Mouse (Mus musculus): ENCODE results near the gene Gm49325. TPM values are rescaled to one million over a fixed set of nuclear protein-coding genes. Genes with fewer than 3 reads are reported as not detected.
A peak's percentile ranks its signal among the peaks of the same experiment; 100 is the strongest.

Gm49325 gene
- polyA plus RNA-seq, 1 experiment from 2014 or later: not detected

GRCm38 (mm10) chr10:77603021-77603420 is 3.0 kb upstream of the Gm49325 start:
- no peaks in the 10 kb centered on the region for H3K27me3 ChIP-seq (ENCODE audit: control insufficient read depth, insufficient read depth, low read length)

GRCm38 (mm10) chr10:77604111-77604510 is 1.9 kb upstream of the Gm49325 start:
- Histone ChIP-seq H3K36me3 (ENCODE audit: control insufficient read depth, insufficient read depth, low read length) (no peaks in the 10 kb centered on the region; the same call in 1 of the 2 replicates), H3K4me1 (replicated peaks; ENCODE audit: control insufficient read depth, insufficient read depth, low read length) (peaks cover 3% of the 10 kb centered on the region; the same call in 1 of the 2 replicates), H3K27me3 (ENCODE audit: control insufficient read depth, insufficient read depth, low read length) (no peaks in the 10 kb centered on the region), H3K9ac (ENCODE audit: low read length) (no peak overlapping the region), H3K27ac (ENCODE audit: low read depth, low read length) (no peak overlapping the region), H3K9me3 (ENCODE audit: control insufficient read depth, low read length) (no peaks in the 10 kb centered on the region; the same call in 1 of the 2 replicates), H3K4me3 (ENCODE audit: low read depth, low read length) (no peak overlapping the region), H3K4me2 (ENCODE audit: low read depth, low read length, severe bottlenecking) (no peak overlapping the region)
- WGBS: 90% methylated on average over 6 of the region's 6 CpGs
- DNase-seq (ENCODE audit: low spot score) (no peak), ATAC-seq (replicated peaks; ENCODE audit: low FRiP score) (no peak)

More at GRCm38 (mm10) chr10:77603021-77603420, 3.0 kb upstream of the Gm49325 start:
- ATAC-seq (replicated peaks; ENCODE audit: low FRiP score): no peak
- 55% methylated on average over 4 of the region's 4 CpGs for WGBS
- no peak overlapping the region for H3K9ac ChIP-seq (ENCODE audit: low read length)
- peaks cover 3% of the 10 kb centered on the region; the same call in 1 of the 2 replicates for H3K4me1 ChIP-seq (replicated peaks; ENCODE audit: control insufficient read depth, insufficient read depth, low read length)
- no peak overlapping the region for H3K4me3 ChIP-seq (ENCODE audit: low read depth, low read length)
- no peak overlapping the region for H3K4me2 ChIP-seq (ENCODE audit: low read depth, low read length, severe bottlenecking)
- H3K9me3 ChIP-seq (ENCODE audit: control insufficient read depth, low read length): no peaks in the 10 kb centered on the region; the same call in 1 of the 2 replicates
- no peak for DNase-seq (ENCODE audit: low spot score)
- H3K36me3 ChIP-seq (ENCODE audit: control insufficient read depth, insufficient read depth, low read length): no peaks in the 10 kb centered on the region; the same call in 1 of the 2 replicates
- H3K27ac ChIP-seq (ENCODE audit: low read depth, low read length): no peak overlapping the region

- ATAC-seq (replicated peaks; ENCODE audit: low FRiP score): no peak
- no peak overlapping the region for H3K4me3 ChIP-seq (ENCODE audit: low read depth, low read length)
Measured at GRCm38 (mm10) chr10:77604958-77605357, 1.0 kb upstream of the Gm49325 start.

GRCm38 (mm10) chr10:77605368-77605767 is 629 bp upstream of the Gm49325 start:
- WGBS: 54% methylated on average over 1 of the region's 1 CpGs
- DNase-seq (ENCODE audit: low spot score): peak; percentile 55
- Histone ChIP-seq H3K27me3 (ENCODE audit: control insufficient read depth, insufficient read depth, low read length) (no peaks in the 10 kb centered on the region), H3K9ac (ENCODE audit: low read length) (peak overlapping the region; percentile 82), H3K36me3 (ENCODE audit: control insufficient read depth, insufficient read depth, low read length) (no peaks in the 10 kb centered on the region; the same call in 1 of the 2 replicates), H3K4me1 (replicated peaks; ENCODE audit: control insufficient read depth, insufficient read depth, low read length) (peaks cover 3% of the 10 kb centered on the region; the same call in 1 of the 2 replicates), H3K27ac (ENCODE audit: low read depth, low read length) (peak overlapping the region; percentile 92), H3K4me2 (ENCODE audit: low read depth, low read length, severe bottlenecking) (peak overlapping the region; percentile 81; the same call in 1 of the 2 replicates), H3K9me3 (ENCODE audit: control insufficient read depth, low read length) (no peaks in the 10 kb centered on the region; the same call in 1 of the 2 replicates), H3K4me3 (ENCODE audit: low read depth, low read length) (peak overlapping the region; percentile 78)
- ATAC-seq (replicated peaks; ENCODE audit: low FRiP score): peak; percentile 32; the same call in 1 of the 2 replicates

More at GRCm38 (mm10) chr10:77604958-77605357, 1.0 kb upstream of the Gm49325 start:
- no peak for DNase-seq (ENCODE audit: low spot score)
- H3K9me3 ChIP-seq (ENCODE audit: control insufficient read depth, low read length): no peaks in the 10 kb centered on the region; the same call in 1 of the 2 replicates
- H3K4me1 ChIP-seq (replicated peaks; ENCODE audit: control insufficient read depth, insufficient read depth, low read length): peaks cover 3% of the 10 kb centered on the region; the same call in 1 of the 2 replicates
- no peak overlapping the region for H3K9ac ChIP-seq (ENCODE audit: low read length)
- no peaks in the 10 kb centered on the region for H3K27me3 ChIP-seq (ENCODE audit: control insufficient read depth, insufficient read depth, low read length)
- WGBS: 89% methylated on average over 5 of the region's 5 CpGs
- no peaks in the 10 kb centered on the region; the same call in 1 of the 2 replicates for H3K36me3 ChIP-seq (ENCODE audit: control insufficient read depth, insufficient read depth, low read length)
- H3K4me2 ChIP-seq (ENCODE audit: low read depth, low read length, severe bottlenecking): no peak overlapping the region
- H3K27ac ChIP-seq (ENCODE audit: low read depth, low read length): no peak overlapping the region

DNA sequence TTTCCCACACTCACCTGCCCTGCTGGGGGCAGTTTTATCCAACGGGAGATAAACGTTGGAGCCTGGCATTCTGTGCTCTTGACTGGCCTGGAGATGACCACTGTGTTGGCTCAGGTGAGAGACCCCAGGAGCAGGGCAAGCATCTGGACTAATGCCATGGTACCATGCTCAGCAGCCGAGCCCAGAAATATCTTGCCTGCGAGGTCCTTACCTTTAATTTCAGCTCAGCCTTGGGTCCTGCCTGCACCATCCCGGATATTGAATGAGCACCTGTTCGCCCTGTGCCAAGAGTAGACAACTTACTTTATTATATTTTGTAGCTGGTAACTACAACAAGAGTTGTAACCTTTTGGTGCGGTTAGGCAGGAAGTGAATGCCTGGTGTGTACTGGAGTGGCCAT is 858 bp downstream of the Gm49325 start:
- Histone ChIP-seq H3K9me3 (ENCODE audit: control insufficient read depth, low read length) (no peaks in the 10 kb centered on the region; the same call in 1 of the 2 replicates), H3K27ac (ENCODE audit: low read depth, low read length) (no peak overlapping the region; the same call in 1 of the 2 replicates), H3K27me3 (ENCODE audit: control insufficient read depth, insufficient read depth, low read length) (no peaks in the 10 kb centered on the region), H3K4me3 (ENCODE audit: low read depth, low read length) (peak overlapping the region; percentile 78), H3K36me3 (ENCODE audit: control insufficient read depth, insufficient read depth, low read length) (peaks cover 4% of the 10 kb centered on the region; the same call in 1 of the 2 replicates), H3K4me1 (replicated peaks; ENCODE audit: control insufficient read depth, insufficient read depth, low read length) (peaks cover 3% of the 10 kb centered on the region; the same call in 1 of the 2 replicates), H3K9ac (ENCODE audit: low read length) (peak overlapping the region; percentile 82), H3K4me2 (ENCODE audit: low read depth, low read length, severe bottlenecking) (peak overlapping the region; percentile 81)
- 44% methylated on average over 7 of the region's 7 CpGs for WGBS
- ATAC-seq (replicated peaks; ENCODE audit: low FRiP score) (no peak), DNase-seq (ENCODE audit: low spot score) (no peak)

- peaks cover 3% of the 10 kb centered on the region; the same call in 1 of the 2 replicates for H3K4me1 ChIP-seq (replicated peaks; ENCODE audit: control insufficient read depth, insufficient read depth, low read length)
- WGBS: 72% methylated on average over 5 of the region's 5 CpGs
- H3K27me3 ChIP-seq (ENCODE audit: control insufficient read depth, insufficient read depth, low read length): no peaks in the 10 kb centered on the region
- H3K27ac ChIP-seq (ENCODE audit: low read depth, low read length): no peak overlapping the region
- DNase-seq (ENCODE audit: low spot score): no peak
- peak overlapping the region; percentile 78; the same call in 1 of the 2 replicates for H3K4me3 ChIP-seq (ENCODE audit: low read depth, low read length)
- peaks cover 4% of the 10 kb centered on the region; the same call in 1 of the 2 replicates for H3K36me3 ChIP-seq (ENCODE audit: control insufficient read depth, insufficient read depth, low read length)
- H3K9ac ChIP-seq (ENCODE audit: low read length): no peak overlapping the region; the same call in 1 of the 2 replicates
- H3K4me2 ChIP-seq (ENCODE audit: low read depth, low read length, severe bottlenecking): peak overlapping the region; percentile 81
- H3K9me3 ChIP-seq (ENCODE audit: control insufficient read depth, low read length): no peaks in the 10 kb centered on the region; the same call in 1 of the 2 replicates
- no peak for ATAC-seq (replicated peaks; ENCODE audit: low FRiP score)
Measured at GRCm38 (mm10) chr10:77607441-77607840, 1.4 kb downstream of the Gm49325 start.

- Histone ChIP-seq H3K4me3 (ENCODE audit: low read depth, low read length) (no peak overlapping the region), H3K27me3 (ENCODE audit: control insufficient read depth, insufficient read depth, low read length) (no peaks in the 10 kb centered on the region), H3K9ac (ENCODE audit: low read length) (no peak overlapping the region), H3K36me3 (ENCODE audit: control insufficient read depth, insufficient read depth, low read length) (peaks cover 4% of the 10 kb centered on the region; the same call in 1 of the 2 replicates), H3K27ac (ENCODE audit: low read depth, low read length) (no peak overlapping the region), H3K9me3 (ENCODE audit: control insufficient read depth, low read length) (no peaks in the 10 kb centered on the region; the same call in 1 of the 2 replicates), H3K4me2 (ENCODE audit: low read depth, low read length, severe bottlenecking) (no peak overlapping the region), H3K4me1 (replicated peaks; ENCODE audit: control insufficient read depth, insufficient read depth, low read length) (peaks cover 3% of the 10 kb centered on the region; the same call in 1 of the 2 replicates)
- DNase-seq (ENCODE audit: low spot score) (no peak), ATAC-seq (replicated peaks; ENCODE audit: low FRiP score) (no peak)
- WGBS: 93% methylated on average over 8 of the region's 8 CpGs
Measured at GRCm38 (mm10) chr10:77608589-77608988, 2.6 kb downstream of the Gm49325 start.

DNA sequence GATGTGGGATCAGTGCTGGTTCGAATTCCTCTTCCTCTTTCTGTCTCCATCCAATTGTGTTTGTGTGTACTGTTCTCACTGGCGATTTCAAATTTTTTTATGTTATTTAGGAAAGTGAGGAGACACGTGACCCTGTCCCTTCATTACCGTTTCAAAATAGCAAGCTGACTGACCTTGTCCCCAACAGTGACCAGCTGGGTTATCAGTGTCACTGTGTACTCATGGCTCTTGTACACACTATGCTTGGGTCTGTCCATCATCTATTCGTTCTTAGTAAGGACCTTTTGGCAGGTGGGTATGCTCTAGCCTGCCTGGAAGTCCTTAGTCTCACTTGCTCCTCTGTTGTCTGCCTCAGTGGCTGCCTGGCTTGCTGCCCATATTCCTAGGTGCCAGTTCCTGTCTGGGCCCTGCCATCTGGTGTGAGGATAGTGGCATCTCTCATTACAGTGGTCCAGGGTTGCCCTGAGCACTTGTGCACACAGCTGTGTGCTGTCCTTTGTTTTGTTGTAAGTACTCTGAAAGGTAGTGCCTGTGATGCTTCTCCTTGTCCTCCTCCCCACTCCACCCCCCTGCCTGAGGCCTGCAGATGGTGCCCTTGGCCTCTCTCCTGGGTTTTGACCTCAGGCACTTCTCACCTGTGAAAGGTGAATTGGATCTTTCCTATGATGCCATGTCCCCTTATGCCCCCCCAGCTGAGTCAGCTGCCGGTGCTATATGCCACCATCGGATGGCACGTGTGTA is 4.4 kb downstream of the Gm49325 start:
- ATAC-seq (replicated peaks; ENCODE audit: low FRiP score) (no peak), DNase-seq (ENCODE audit: low spot score) (no peak)
- H3K9ac ChIP-seq (ENCODE audit: low read length): no peak overlapping the region
- no peaks in the 10 kb centered on the region for H3K27me3 ChIP-seq (ENCODE audit: control insufficient read depth, insufficient read depth, low read length)
- peaks cover 6% of the 10 kb centered on the region; the same call in 1 of the 2 replicates for H3K36me3 ChIP-seq (ENCODE audit: control insufficient read depth, insufficient read depth, low read length)
- WGBS: 94% methylated on average over 8 of the region's 8 CpGs
- no peak overlapping the region for H3K4me3 ChIP-seq (ENCODE audit: low read depth, low read length)
- H3K27ac ChIP-seq (ENCODE audit: low read depth, low read length): no peak overlapping the region
- H3K4me2 ChIP-seq (ENCODE audit: low read depth, low read length, severe bottlenecking): no peak overlapping the region
- H3K9me3 ChIP-seq (ENCODE audit: control insufficient read depth, low read length): no peaks in the 10 kb centered on the region
- H3K4me1 ChIP-seq (replicated peaks; ENCODE audit: control insufficient read depth, insufficient read depth, low read length): peaks cover 3% of the 10 kb centered on the region; the same call in 1 of the 2 replicates

Measured in forebrain, embryonic 11.5 days (tissue).